Mouse (Mus musculus) lung, postnatal 0 days (tissue): ENCODE results near the gene Gatad2a. TPM values are rescaled to one million over a fixed set of nuclear protein-coding genes. Genes with fewer than 3 reads are reported as not detected.

Source experiments
- ATAC-seq: fragments of 200-750 bp; cut with Nextera tagmentation; 2 replicates; pipeline ENCODE4 v1.8.0; 2017; ENCODE audit warnings: moderate library complexity
- DNase-seq: peaks from one replicate; pipeline ENCODE4 v3.0.0-alpha.2; 2016; ENCODE audit warnings: low spot score
- H3K27ac ChIP-seq: fragments of 300-500 bp; sonication (generic); 2 replicates; pipeline ENCODE4 v1.5.1; 2014; ENCODE audit warnings: antibody characterized with exemption, mild to moderate bottlenecking, low read length, mixed read lengths
- H3K27me3 ChIP-seq: fragments of 300-500 bp; sonication (generic); replicated peaks from 2 replicates; pipeline ENCODE4 v1.6.1; 2014; ENCODE audit warnings: low read length, mixed read lengths; ENCODE audit not compliant: insufficient read depth
- H3K36me3 ChIP-seq: fragments of 300-500 bp; sonication (generic); 2 replicates; pipeline ENCODE4 v1.6.1; 2014; ENCODE audit warnings: low read length, mixed read lengths; ENCODE audit not compliant: insufficient read depth
- H3K4me1 ChIP-seq: fragments of 300-500 bp; sonication (generic); 2 replicates; pipeline ENCODE4 v1.6.1; 2014; ENCODE audit warnings: antibody characterized with exemption, low read depth, low read length, mixed read lengths; ENCODE audit not compliant: insufficient read depth
- H3K4me2 ChIP-seq: fragments of 300-500 bp; sonication (generic); replicated peaks from 2 replicates; pipeline ENCODE4 v1.6.1; 2014; ENCODE audit warnings: low read depth, mild to moderate bottlenecking, low read length, moderate library complexity, mixed read lengths
- H3K4me3 ChIP-seq: fragments of 300-500 bp; sonication (generic); 2 replicates; pipeline ENCODE4 v1.5.1; 2014; ENCODE audit warnings: low read depth, low read length
- H3K9ac ChIP-seq: fragments of 300-500 bp; sonication (generic); replicated peaks from 2 replicates; pipeline ENCODE4 v1.6.1; 2014; ENCODE audit warnings: low read depth, mild to moderate bottlenecking
- H3K9me3 ChIP-seq: fragments of 300-500 bp; sonication (generic); 2 replicates; pipeline ENCODE4 v1.6.1; 2016; ENCODE audit warnings: low read length, mixed read lengths
- CTCF ChIP-seq: IDR thresholded peaks from 2 replicates; pipeline ENCODE4 v1.5.1; 2016; ENCODE audit warnings: antibody characterized with exemption, mild to moderate bottlenecking
- EP300 ChIP-seq: IDR thresholded peaks from 2 replicates; pipeline ENCODE4 v1.6.1; 2016; ENCODE audit warnings: antibody characterized with exemption, mild to moderate bottlenecking, control low read depth
- WGBS: fragments of 180-500 bp; shearing (Covaris S2); extraction: QIAGEN DNeasy Blood & Tissue Kit; methylation state at CpG from one replicate; pipeline ENCODE4 v1.1.7; 2014; 5-methylcytosine and 5-hydroxymethylcytosine counted together
- polyA plus RNA-seq: library from polyadenylated mRNA; unstranded; fragments of >200 nt; fragmentation: Nextera tagmentation; extraction: Ambion mirVana; gene quantifications from 2 replicates; pipeline ENCODE4 v1.2.1, GENCODE M21; 2015

Gatad2a gene
- polyA plus RNA-seq, 1 experiment from 2014 or later, result 40.9 TPM

GRCm38 (mm10) chr8:69921141-69921540 is 75.0 kb downstream of the Gatad2a start:
- Histone ChIP-seq H3K4me1 (0 out of 2 replicates have a peak, but pooled peaks cover 4% of the 10 kb centered on the region), H3K4me2 (no peak overlapping the region), H3K9me3 (no peaks in the 10 kb centered on the region), H3K9ac (no peak overlapping the region), H3K36me3 (peaks cover 5% of the 10 kb centered on the region; the same call in 1 of the 2 replicates), H3K4me3 (no peak overlapping the region), H3K27ac (no peak overlapping the region), H3K27me3 (no peaks in the 10 kb centered on the region)
- 79% methylated on average over 2 of the region's 2 CpGs for WGBS
- TF ChIP-seq CTCF, result no peak
- TF ChIP-seq EP300, result no peak
- DNase-seq (no peak), ATAC-seq (no peak)

GRCm38 (mm10) chr8:69919876-69920662 is 76.1 kb downstream of the Gatad2a start:
- Histone ChIP-seq H3K4me1 (0 out of 2 replicates have a peak, but pooled peaks cover 4% of the 10 kb centered on the region), H3K27ac (peak overlapping the region; percentile 23; the same call in 1 of the 2 replicates), H3K4me3 (no peak overlapping the region), H3K27me3 (no peaks in the 10 kb centered on the region), H3K9me3 (no peaks in the 10 kb centered on the region), H3K9ac (no peak overlapping the region), H3K4me2 (no peak overlapping the region), H3K36me3 (peaks cover 10% of the 10 kb centered on the region; the same call in 1 of the 2 replicates)
- peak; percentile 83 for DNase-seq
- peak; percentile 72 for ATAC-seq
- WGBS, result 29% methylated on average over 11 of the region's 11 CpGs
- TF ChIP-seq EP300 (no peak), CTCF (no peak)

DNA sequence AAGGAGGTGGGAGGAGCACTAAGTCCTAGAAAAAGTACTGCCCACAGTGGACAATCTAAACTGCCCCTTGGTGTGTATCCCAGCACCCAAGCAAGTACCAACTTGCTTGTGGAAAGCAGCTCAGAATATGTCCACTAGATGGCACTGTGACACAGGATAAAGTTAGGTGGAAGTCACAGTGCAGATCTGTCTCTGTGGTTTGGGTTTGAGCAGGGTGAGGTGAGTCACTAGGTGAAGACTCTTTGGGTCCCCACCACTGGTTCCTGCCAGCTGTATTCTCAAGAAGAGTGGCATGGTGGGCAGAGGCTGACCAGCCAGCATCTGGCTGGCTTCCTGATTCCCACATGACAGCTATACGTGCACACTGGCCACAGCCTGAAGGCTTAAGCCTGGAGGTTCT is 77.2 kb downstream of the Gatad2a start:
- WGBS, result 46% methylated on average over 1 of the region's 1 CpGs
- H3K27ac ChIP-seq, result no peak overlapping the region
- TF ChIP-seq EP300 (no peak), CTCF (peak; percentile 96)
- 0 out of 2 replicates have a peak, but pooled peaks cover 4% of the 10 kb centered on the region for H3K4me1 ChIP-seq
- no peaks in the 10 kb centered on the region for H3K9me3 ChIP-seq
- DNase-seq (peak; percentile 90), ATAC-seq (peak; percentile 73)
- no peak overlapping the region for H3K9ac ChIP-seq
- no peak overlapping the region for H3K4me2 ChIP-seq
- no peaks in the 10 kb centered on the region for H3K27me3 ChIP-seq
- peaks cover 19% of the 10 kb centered on the region; the same call in 1 of the 2 replicates for H3K36me3 ChIP-seq
- H3K4me3 ChIP-seq, result no peak overlapping the region

DNA sequence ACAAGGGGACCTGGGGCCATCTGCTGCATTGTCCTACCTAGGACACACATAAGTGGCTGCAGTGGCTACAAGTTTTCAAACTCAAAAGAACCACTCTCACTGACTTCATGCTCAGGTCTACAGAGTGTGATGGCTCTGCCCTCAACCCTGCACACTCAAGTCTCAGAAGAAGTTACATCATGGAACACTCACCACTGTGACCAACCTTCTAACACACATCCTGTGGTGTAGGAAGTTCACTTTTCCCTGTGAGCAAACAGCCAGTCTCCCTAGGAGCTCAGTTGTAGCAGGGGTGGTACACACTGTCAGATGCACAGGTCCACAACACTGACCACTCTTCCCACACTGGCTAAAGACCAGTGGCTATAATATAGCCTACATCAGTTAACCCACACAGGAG is 77.7 kb downstream of the Gatad2a start:
- H3K36me3 ChIP-seq, result peaks cover 24% of the 10 kb centered on the region; the same call in 1 of the 2 replicates
- 0 out of 2 replicates have a peak, but pooled peaks cover 4% of the 10 kb centered on the region for H3K4me1 ChIP-seq
- H3K27ac ChIP-seq, result no peak overlapping the region
- H3K4me3 ChIP-seq, result no peak overlapping the region
- H3K4me2 ChIP-seq, result no peak overlapping the region
- no peaks in the 10 kb centered on the region for H3K27me3 ChIP-seq
- no peaks in the 10 kb centered on the region for H3K9me3 ChIP-seq
- DNase-seq (no peak), ATAC-seq (no peak)
- TF ChIP-seq CTCF (no peak), EP300 (no peak)
- H3K9ac ChIP-seq, result no peak overlapping the region

DNA sequence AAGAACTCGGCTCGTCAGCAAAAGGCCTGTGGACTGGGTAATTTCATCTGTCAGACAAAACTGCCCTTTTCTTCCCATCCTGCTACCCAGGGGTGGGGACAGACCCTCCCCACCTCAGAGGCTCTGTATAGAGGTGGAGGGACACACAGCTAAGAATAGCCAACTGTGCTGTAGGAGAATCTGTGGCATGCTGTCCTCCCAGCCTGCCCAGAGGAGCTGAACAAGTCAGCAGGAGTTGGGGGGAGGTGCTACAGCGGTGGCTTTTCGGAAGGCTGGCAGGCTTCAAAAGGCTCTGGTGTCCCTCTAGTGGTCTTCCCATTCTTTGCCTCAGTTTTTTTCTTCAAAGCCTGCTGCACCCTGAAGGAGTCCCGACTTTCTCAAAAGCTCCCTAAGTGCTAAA is 80.4 kb downstream of the Gatad2a start:
- 45% methylated on average over 5 of the region's 5 CpGs for WGBS
- Histone ChIP-seq H3K9ac (no peak overlapping the region), H3K4me2 (no peak overlapping the region), H3K36me3 (peaks cover 41% of the 10 kb centered on the region), H3K4me3 (no peak overlapping the region), H3K4me1 (0 out of 2 replicates have a peak, but pooled peaks cover 4% of the 10 kb centered on the region), H3K9me3 (no peaks in the 10 kb centered on the region), H3K27me3 (no peaks in the 10 kb centered on the region), H3K27ac (no peak overlapping the region)
- ATAC-seq, result no peak
- no peak for DNase-seq
- TF ChIP-seq CTCF (peak; percentile 46), EP300 (no peak)

- TF ChIP-seq CTCF (no peak), EP300 (no peak)
- no peaks in the 10 kb centered on the region for H3K4me1 ChIP-seq
- DNase-seq (no peak), ATAC-seq (no peak)
- H3K4me2 ChIP-seq, result no peak overlapping the region
- no peak overlapping the region for H3K27ac ChIP-seq
- WGBS, result 83% methylated on average over 4 of the region's 4 CpGs
- H3K9ac ChIP-seq, result no peak overlapping the region
- H3K9me3 ChIP-seq, result no peaks in the 10 kb centered on the region
- no peak overlapping the region for H3K4me3 ChIP-seq
- peaks cover 52% of the 10 kb centered on the region for H3K36me3 ChIP-seq
- no peaks in the 10 kb centered on the region for H3K27me3 ChIP-seq
Measured at GRCm38 (mm10) chr8:69914526-69914925, 81.7 kb downstream of the Gatad2a start.
